Mouse (Mus musculus) embryonic facial prominence, embryonic 11.5 days (tissue): ENCODE measurements around the gene Arid3b. TPM values are rescaled to one million over a fixed set of nuclear protein-coding genes. Genes with fewer than 3 reads are reported as not detected.

Experiments used
- ATAC-seq: fragments of 200-750 bp; cut with Nextera tagmentation; replicated peaks from 2 replicates; pipeline ENCODE4 v1.8.0; 2017; ENCODE audit warnings: low read depth; ENCODE audit not compliant: insufficient number of reproducible peaks, low FRiP score, low TSS enrichment
- DNase-seq: peaks from one replicate; pipeline ENCODE4 v3.0.0-alpha.2; 2015; ENCODE audit warnings: low spot score
- H3K27ac ChIP-seq: fragments of 300-500 bp; sonication (generic); replicated peaks from 2 replicates; pipeline ENCODE4 v1.5.1; 2014; ENCODE audit warnings: mild to moderate bottlenecking, low read depth, low read length, control low read depth
- H3K27me3 ChIP-seq: fragments of 300-500 bp; sonication (generic); 2 replicates; pipeline ENCODE4 v1.6.1; 2014; ENCODE audit warnings: mild to moderate bottlenecking, low read length, moderate library complexity, mixed read lengths; ENCODE audit not compliant: control insufficient read depth, insufficient read depth
- H3K36me3 ChIP-seq: fragments of 300-500 bp; sonication (generic); replicated peaks from 2 replicates; pipeline ENCODE4 v1.6.1; 2014; ENCODE audit warnings: low read depth, mild to moderate bottlenecking, low read length, moderate library complexity, mixed read lengths; ENCODE audit not compliant: control insufficient read depth, insufficient read depth
- H3K4me1 ChIP-seq: fragments of 300-500 bp; sonication (generic); 2 replicates; pipeline ENCODE4 v1.6.1; 2014; ENCODE audit warnings: low read length, mixed read lengths; ENCODE audit not compliant: control insufficient read depth, insufficient read depth
- H3K4me2 ChIP-seq: fragments of 300-500 bp; sonication (generic); 2 replicates; pipeline ENCODE4 v1.6.1; 2014; ENCODE audit warnings: low read depth, mild to moderate bottlenecking, control low read depth, low read length, moderate library complexity
- H3K4me3 ChIP-seq: fragments of 300-500 bp; sonication (generic); 2 replicates; pipeline ENCODE4 v1.5.1; 2014; ENCODE audit warnings: low read depth, low read length, control low read depth
- H3K9ac ChIP-seq: fragments of 300-500 bp; sonication (generic); replicated peaks from 2 replicates; pipeline ENCODE4 v1.6.1; 2014; ENCODE audit warnings: mild to moderate bottlenecking, control low read depth, low read length
- H3K9me3 ChIP-seq: fragments of 300-500 bp; sonication (generic); replicated peaks from 2 replicates; pipeline ENCODE4 v1.6.1; 2016; ENCODE audit warnings: mild to moderate bottlenecking, low read length, inconsistent platforms, mixed read lengths; ENCODE audit not compliant: control insufficient read depth
- WGBS: fragments of 180-500 bp; shearing (Covaris S2); extraction: QIAGEN DNeasy Blood & Tissue Kit; methylation state at CpG from one replicate; pipeline ENCODE4 v1.1.7; 2014; 5-methylcytosine and 5-hydroxymethylcytosine counted together
- polyA plus RNA-seq: library from polyadenylated mRNA; unstranded; fragments of >200 nt; fragmentation: Nextera tagmentation; extraction: Ambion mirVana; gene quantifications from 2 replicates; pipeline ENCODE4 v1.2.1, GENCODE M21; 2014

The Arid3b gene
- polyA plus RNA-seq, 1 experiment from 2014 or later, result 23.2 TPM

DNA sequence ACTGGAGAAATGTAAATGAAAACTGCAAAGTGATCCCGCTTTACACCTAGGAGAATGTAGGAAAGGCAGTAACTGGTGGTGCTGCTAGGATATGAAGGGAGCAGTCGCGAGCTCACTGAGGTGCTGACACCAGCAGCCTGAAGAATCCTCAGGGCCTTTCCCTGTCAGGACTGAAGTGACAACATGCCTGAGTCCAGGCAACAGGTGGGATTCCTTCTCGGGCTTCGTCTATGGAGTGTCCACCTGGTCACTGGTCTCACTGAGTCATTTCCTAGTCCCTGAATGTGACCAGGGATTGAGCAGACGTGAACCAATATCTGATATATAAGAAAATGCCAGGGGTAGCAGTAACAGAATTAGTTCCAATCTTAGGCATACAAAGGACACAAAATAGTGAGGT is 32.2 kb upstream of the Arid3b start:
- DNase-seq (no peak), ATAC-seq (no peak)
- H3K4me1 ChIP-seq, result no peaks in the 10 kb centered on the region
- no peaks in the 10 kb centered on the region for H3K27me3 ChIP-seq
- no peaks in the 10 kb centered on the region for H3K36me3 ChIP-seq
- H3K27ac ChIP-seq, result no peak overlapping the region
- no peak overlapping the region for H3K4me3 ChIP-seq
- no peak overlapping the region for H3K4me2 ChIP-seq
- H3K9me3 ChIP-seq, result no peaks in the 10 kb centered on the region
- H3K9ac ChIP-seq, result no peak overlapping the region
- 83% methylated on average over 6 of the region's 6 CpGs for WGBS

DNA sequence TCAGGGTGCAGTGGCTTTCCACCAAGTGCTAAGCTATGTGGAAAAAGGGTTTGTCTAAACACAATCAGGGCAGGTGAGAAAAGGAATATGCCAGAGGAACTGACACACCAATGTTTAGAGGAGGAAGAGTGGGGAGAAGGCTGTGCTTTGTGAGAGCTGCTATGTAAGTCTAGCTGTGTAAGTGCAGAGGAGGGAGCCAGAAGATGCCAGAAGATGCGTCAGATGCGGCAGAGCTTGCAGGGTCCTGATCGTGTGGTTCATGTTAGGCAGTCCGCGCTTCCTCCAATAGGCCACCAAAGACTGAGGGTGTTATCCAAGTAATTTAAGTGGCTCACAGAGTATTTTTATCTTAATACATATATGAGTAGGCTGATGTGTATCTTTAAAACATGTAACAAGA is 31.3 kb upstream of the Arid3b start:
- Histone ChIP-seq H3K9me3 (no peaks in the 10 kb centered on the region), H3K36me3 (no peaks in the 10 kb centered on the region), H3K27ac (no peak overlapping the region), H3K4me3 (no peak overlapping the region), H3K4me1 (no peaks in the 10 kb centered on the region), H3K27me3 (no peaks in the 10 kb centered on the region), H3K9ac (no peak overlapping the region), H3K4me2 (no peak overlapping the region)
- DNase-seq (no peak), ATAC-seq (no peak)
- 82% methylated on average over 5 of the region's 5 CpGs for WGBS

DNA sequence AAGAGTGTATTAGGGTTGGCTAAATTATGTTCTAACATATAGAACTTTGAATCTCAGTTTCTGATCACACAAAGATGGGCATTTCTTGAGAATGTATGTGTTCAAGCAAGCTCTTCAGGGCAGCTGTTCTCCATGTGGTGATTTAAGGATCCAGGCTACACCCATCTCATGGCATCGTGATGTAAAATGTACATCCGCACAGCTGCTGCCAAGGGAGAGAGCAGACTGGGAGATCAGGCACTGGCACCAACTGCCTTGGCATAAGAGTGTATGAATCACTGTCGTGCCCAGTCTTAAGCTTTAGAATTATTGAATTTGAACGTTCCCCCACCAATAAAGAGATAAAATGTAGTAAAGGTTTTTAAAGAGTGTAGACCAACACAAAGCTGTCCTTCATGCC is 30.6 kb upstream of the Arid3b start:
- no peak overlapping the region for H3K27ac ChIP-seq
- WGBS, result 90% methylated on average over 4 of the region's 4 CpGs
- no peaks in the 10 kb centered on the region for H3K27me3 ChIP-seq

DNA sequence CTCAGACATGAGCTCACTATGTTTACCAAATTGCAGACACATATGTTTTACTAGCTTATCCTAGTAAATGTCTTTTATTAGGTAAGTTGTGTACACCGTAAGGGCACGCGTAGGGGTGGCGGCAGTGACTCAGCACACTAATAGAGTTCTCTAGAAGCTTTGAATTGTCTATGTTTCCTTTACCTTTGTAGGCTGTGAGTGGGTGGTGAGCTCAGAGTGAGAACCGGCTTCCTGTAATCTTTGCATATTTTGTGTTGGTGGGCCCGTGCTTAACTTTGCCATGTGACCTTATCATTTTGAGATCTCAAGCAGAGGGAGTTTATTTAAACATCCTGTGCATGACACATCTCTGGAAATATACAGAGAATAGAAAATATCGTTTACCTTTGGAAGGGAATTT is 29.9 kb upstream of the Arid3b start:
- H3K4me2 ChIP-seq, result no peak overlapping the region
- no peaks in the 10 kb centered on the region for H3K27me3 ChIP-seq
- no peak for ATAC-seq
- WGBS, result 83% methylated on average over 7 of the region's 7 CpGs
- no peaks in the 10 kb centered on the region for H3K36me3 ChIP-seq
- no peak overlapping the region for H3K9ac ChIP-seq
- H3K27ac ChIP-seq, result no peak overlapping the region
- H3K9me3 ChIP-seq, result no peaks in the 10 kb centered on the region
- H3K4me3 ChIP-seq, result no peak overlapping the region
- no peaks in the 10 kb centered on the region for H3K4me1 ChIP-seq
- no peak for DNase-seq

More for the DNA sequence above, 30.6 kb upstream of the Arid3b start:
- ATAC-seq (no peak), DNase-seq (no peak)
- Histone ChIP-seq H3K4me1 (no peaks in the 10 kb centered on the region), H3K4me3 (no peak overlapping the region), H3K9ac (no peak overlapping the region), H3K36me3 (no peaks in the 10 kb centered on the region), H3K4me2 (no peak overlapping the region), H3K9me3 (no peaks in the 10 kb centered on the region)

DNA sequence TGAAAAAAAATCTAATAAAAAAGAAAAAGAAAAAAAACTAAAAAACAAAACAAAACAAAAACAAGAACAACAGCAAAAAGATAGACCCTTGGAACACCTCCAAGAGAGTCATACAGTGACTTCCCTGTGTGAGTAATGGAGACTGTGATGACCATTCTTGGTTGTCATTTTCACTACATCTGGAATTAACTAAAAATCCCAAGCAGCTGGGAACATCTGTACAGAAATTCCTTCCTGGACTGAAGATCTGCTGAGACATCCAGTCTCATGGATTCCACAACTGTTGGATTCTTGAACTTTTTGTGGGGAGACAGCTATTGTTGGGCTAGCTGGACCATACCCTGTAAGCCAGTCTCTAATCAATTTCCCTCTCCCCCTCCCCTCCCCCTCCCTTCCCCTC is 27.7 kb upstream of the Arid3b start:
- Histone ChIP-seq H3K27me3 (no peaks in the 10 kb centered on the region), H3K9me3 (no peaks in the 10 kb centered on the region), H3K36me3 (no peaks in the 10 kb centered on the region)

DNA sequence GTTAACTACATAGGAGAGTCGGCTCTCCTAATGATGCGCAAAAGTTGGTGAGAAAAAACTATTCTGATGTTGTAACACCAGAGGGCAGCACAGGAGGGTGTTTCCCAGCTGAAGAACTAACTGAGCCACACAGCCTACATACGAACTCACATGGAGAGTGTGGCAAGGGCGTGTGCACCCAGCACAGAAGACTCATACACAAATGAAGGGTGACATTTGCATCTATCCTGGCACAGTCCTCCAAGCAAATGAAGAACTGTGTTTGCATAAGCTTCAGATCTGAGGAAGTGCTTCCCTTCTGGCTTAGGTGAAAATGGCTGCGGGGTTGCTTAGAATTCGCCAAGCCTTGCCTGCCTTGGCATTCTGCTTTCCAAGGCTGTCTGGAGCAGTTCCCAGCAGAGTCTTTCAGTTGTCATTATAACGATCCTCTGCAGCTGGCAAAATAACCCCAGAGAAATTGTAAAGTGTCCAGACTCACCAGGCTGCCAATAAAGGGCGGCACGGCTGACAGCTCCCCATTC is 25.4 kb upstream of the Arid3b start:
- 44% methylated on average over 9 of the region's 9 CpGs for WGBS
- Histone ChIP-seq H3K36me3 (no peaks in the 10 kb centered on the region), H3K4me3 (no peak overlapping the region), H3K4me2 (no peak overlapping the region), H3K27ac (no peak overlapping the region), H3K4me1 (no peaks in the 10 kb centered on the region), H3K9me3 (no peaks in the 10 kb centered on the region), H3K9ac (no peak overlapping the region), H3K27me3 (no peaks in the 10 kb centered on the region)
- DNase-seq (peak; percentile 65), ATAC-seq (no peak)

More for the DNA sequence above, 27.7 kb upstream of the Arid3b start:
- no peak overlapping the region for H3K4me3 ChIP-seq
- H3K9ac ChIP-seq, result no peak overlapping the region
- H3K4me1 ChIP-seq, result no peaks in the 10 kb centered on the region
- no peak overlapping the region for H3K4me2 ChIP-seq
- ATAC-seq, result no peak
- DNase-seq, result no peak
- H3K27ac ChIP-seq, result no peak overlapping the region

DNA sequence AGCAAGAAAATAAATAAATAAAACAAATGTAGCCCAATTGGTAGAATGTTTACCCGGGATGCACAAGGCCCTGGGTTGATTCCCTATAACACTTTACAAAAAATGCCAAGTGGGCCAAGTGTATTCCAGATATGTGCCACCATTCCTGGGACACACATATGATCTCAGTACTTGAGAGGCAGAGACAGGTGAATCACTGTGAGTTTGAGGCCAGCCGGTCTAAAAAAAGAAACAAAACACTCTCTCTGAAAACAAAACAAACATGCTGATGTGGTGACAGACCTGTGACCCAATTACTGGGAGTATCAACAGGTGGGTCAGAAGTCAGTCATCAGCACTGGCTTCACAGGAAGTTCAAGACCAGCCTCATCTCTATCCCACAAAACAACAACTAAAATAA is 19.9 kb upstream of the Arid3b start:
- no peak overlapping the region for H3K9ac ChIP-seq
- no peak overlapping the region for H3K27ac ChIP-seq
- no peaks in the 10 kb centered on the region for H3K9me3 ChIP-seq
- 72% methylated on average over 2 of the region's 2 CpGs for WGBS
- no peaks in the 10 kb centered on the region for H3K36me3 ChIP-seq
- H3K4me1 ChIP-seq, result no peaks in the 10 kb centered on the region
- H3K4me2 ChIP-seq, result no peak overlapping the region
- ATAC-seq, result no peak
- H3K4me3 ChIP-seq, result no peak overlapping the region
- H3K27me3 ChIP-seq, result no peaks in the 10 kb centered on the region
- DNase-seq, result no peak

DNA sequence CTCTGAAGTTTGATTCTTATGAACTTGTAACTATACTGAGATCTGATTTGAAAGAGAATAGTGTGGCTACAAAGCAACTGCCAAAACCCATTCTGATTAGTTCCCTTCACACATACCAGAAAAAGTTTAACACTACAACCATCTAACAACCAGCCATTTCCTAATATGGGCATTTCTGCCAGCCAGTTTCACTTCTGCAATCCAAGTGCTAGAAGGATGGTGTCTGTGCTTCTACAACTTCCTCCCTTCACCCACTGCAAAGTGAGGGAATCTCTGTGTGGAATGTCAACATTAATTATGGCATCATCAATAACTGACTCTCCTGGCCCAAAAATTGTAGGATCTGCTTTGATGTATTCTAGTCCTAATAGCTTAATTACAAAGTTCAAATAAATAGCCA is 17.7 kb upstream of the Arid3b start:
- H3K27ac ChIP-seq, result no peak overlapping the region
- ATAC-seq, result no peak
- no peaks in the 10 kb centered on the region for H3K27me3 ChIP-seq
- H3K9me3 ChIP-seq, result no peaks in the 10 kb centered on the region
- H3K4me1 ChIP-seq, result no peaks in the 10 kb centered on the region
- no peak overlapping the region for H3K4me3 ChIP-seq
- no peaks in the 10 kb centered on the region for H3K36me3 ChIP-seq
- H3K9ac ChIP-seq, result no peak overlapping the region
- DNase-seq, result no peak
- no peak overlapping the region for H3K4me2 ChIP-seq
